Mouse (Mus musculus) liver, embryonic 15.5 days (tissue): ENCODE measurements around the gene Nf1. TPM values are rescaled to one million over a fixed set of nuclear protein-coding genes. Genes with fewer than 3 reads are reported as not detected.
A peak's percentile ranks its signal among the peaks of the same experiment; 100 is the strongest.

ENCODE experiments used
- ATAC-seq: fragments of 200-750 bp; cut with Nextera tagmentation; 2 replicates; pipeline ENCODE4 v1.8.0; 2017; ENCODE audit warnings: moderate number of reproducible peaks, mild to moderate bottlenecking, moderate library complexity; ENCODE audit not compliant: insufficient read depth
- H3K27ac ChIP-seq: fragments of 300-500 bp; sonication (generic); replicated peaks from 2 replicates; pipeline ENCODE4 v1.5.1; 2015; ENCODE audit warnings: mild to moderate bottlenecking, inconsistent platforms
- H3K27me3 ChIP-seq: fragments of 300-500 bp; sonication (generic); 2 replicates; pipeline ENCODE4 v1.6.1; 2015; ENCODE audit warnings: mild to moderate bottlenecking, inconsistent platforms
- H3K36me3 ChIP-seq: fragments of 300-500 bp; sonication (generic); replicated peaks from 2 replicates; pipeline ENCODE4 v1.6.1; 2015; ENCODE audit warnings: moderate library complexity, mild to moderate bottlenecking, inconsistent platforms
- H3K4me1 ChIP-seq: fragments of 300-500 bp; sonication (generic); replicated peaks from 2 replicates; pipeline ENCODE4 v1.6.1; 2015; ENCODE audit warnings: inconsistent platforms
- H3K4me2 ChIP-seq: fragments of 300-500 bp; sonication (generic); 2 replicates; pipeline ENCODE4 v1.6.1; 2015; ENCODE audit warnings: moderate library complexity, mild to moderate bottlenecking, inconsistent platforms
- H3K4me3 ChIP-seq: fragments of 300-500 bp; sonication (generic); replicated peaks from 2 replicates; pipeline ENCODE4 v1.5.1; 2015; ENCODE audit warnings: mild to moderate bottlenecking, inconsistent platforms
- H3K9ac ChIP-seq: fragments of 300-500 bp; sonication (generic); 2 replicates; pipeline ENCODE4 v1.6.1; 2015; ENCODE audit warnings: moderate library complexity, mild to moderate bottlenecking, inconsistent platforms
- H3K9me3 ChIP-seq: fragments of 300-500 bp; sonication (generic); replicated peaks from 2 replicates; pipeline ENCODE4 v1.6.1; 2016; ENCODE audit warnings: inconsistent platforms
- WGBS: fragments of 180-500 bp; shearing (Covaris S2); methylation state at CpG from one replicate; pipeline ENCODE4 v1.1.7; 2015; ENCODE audit warnings: mixed read lengths; ENCODE audit not compliant: insufficient replicate concordance; 5-methylcytosine and 5-hydroxymethylcytosine counted together
- polyA plus RNA-seq: library from polyadenylated mRNA; unstranded; fragments of >200 nt; fragmentation: Nextera tagmentation; extraction: Ambion mirVana; gene quantifications from 2 replicates; pipeline ENCODE4 v1.2.1, GENCODE M21; 2015

The Nf1 gene
- polyA plus RNA-seq, 1 experiment from 2014 or later: 1.0 TPM

- H3K36me3 ChIP-seq: no peaks in the 10 kb centered on the region
- 75% methylated on average over 6 of the region's 6 CpGs for WGBS
- H3K9ac ChIP-seq: no peak overlapping the region
- peak overlapping the region; percentile 33; the same call in 1 of the 2 replicates for H3K4me2 ChIP-seq
- H3K4me1 ChIP-seq: peaks cover 36% of the 10 kb centered on the region
- H3K9me3 ChIP-seq: no peaks in the 10 kb centered on the region
- H3K27ac ChIP-seq: 0 out of 2 replicates have a peak overlapping the region, but pooled peaks have one; percentile 59
- no peak for ATAC-seq
- H3K4me3 ChIP-seq: peak overlapping the region; percentile 21; the same call in 1 of the 2 replicates
- no peaks in the 10 kb centered on the region for H3K27me3 ChIP-seq
Measured at GRCm38 (mm10) chr11:79529226-79529625, 189.7 kb downstream of the Nf1 start.

- 70% methylated on average over 2 of the region's 2 CpGs for WGBS
- ATAC-seq: no peak
Measured at GRCm38 (mm10) chr11:79529736-79530135, 190.2 kb downstream of the Nf1 start.

GRCm38 (mm10) chr11:79530333-79530761 lies 190.9 kb downstream of the Nf1 start, which contains the start of the genes Evi2 and Evi2a:
Gene Evi2 (minus strand): TSS chr11:79530589.
Gene Evi2a (minus strand): TSS chr11:79530609.
- WGBS: 22% methylated on average over 7 of the region's 7 CpGs
- H3K36me3 ChIP-seq: no peaks in the 10 kb centered on the region
- no peaks in the 10 kb centered on the region for H3K27me3 ChIP-seq
- peaks cover 35% of the 10 kb centered on the region for H3K4me1 ChIP-seq
- no peaks in the 10 kb centered on the region for H3K9me3 ChIP-seq
- H3K27ac ChIP-seq: no peak within 1 kb of the TSS
- H3K4me3 ChIP-seq: peak within 1 kb of the TSS; percentile 24
- ATAC-seq: no peak
- H3K4me2 ChIP-seq: peak within 1 kb of the TSS; percentile 34
- H3K9ac ChIP-seq: no peak within 1 kb of the TSS

More at GRCm38 (mm10) chr11:79529736-79530135, 190.2 kb downstream of the Nf1 start:
- Histone ChIP-seq H3K27ac (no peak overlapping the region), H3K36me3 (no peaks in the 10 kb centered on the region), H3K27me3 (no peaks in the 10 kb centered on the region), H3K9me3 (no peaks in the 10 kb centered on the region), H3K9ac (no peak overlapping the region), H3K4me3 (peak overlapping the region; percentile 21), H3K4me2 (peak overlapping the region; percentile 33; the same call in 1 of the 2 replicates), H3K4me1 (peaks cover 38% of the 10 kb centered on the region)

- ATAC-seq: no peak
- H3K4me2 ChIP-seq: peak overlapping the region; percentile 34
- no peak overlapping the region for H3K9ac ChIP-seq
- no peaks in the 10 kb centered on the region for H3K27me3 ChIP-seq
- H3K9me3 ChIP-seq: no peaks in the 10 kb centered on the region
- H3K27ac ChIP-seq: no peak overlapping the region
- no peaks in the 10 kb centered on the region for H3K36me3 ChIP-seq
- H3K4me1 ChIP-seq: peaks cover 33% of the 10 kb centered on the region
- 0 out of 2 replicates have a peak overlapping the region, but pooled peaks have one; percentile 24 for H3K4me3 ChIP-seq
- WGBS: 26% methylated on average over 11 of the region's 11 CpGs
Measured at GRCm38 (mm10) chr11:79530774-79531173, 191.3 kb downstream of the Nf1 start.

GRCm38 (mm10) chr11:79531485-79531884 lies 192.0 kb downstream of the Nf1 start:
- Histone ChIP-seq H3K4me3 (no peak overlapping the region), H3K36me3 (no peaks in the 10 kb centered on the region), H3K4me2 (no peak overlapping the region), H3K27ac (no peak overlapping the region), H3K4me1 (peaks cover 33% of the 10 kb centered on the region), H3K27me3 (no peaks in the 10 kb centered on the region), H3K9me3 (no peaks in the 10 kb centered on the region), H3K9ac (no peak overlapping the region)
- 68% methylated on average over 4 of the region's 4 CpGs for WGBS
- ATAC-seq: no peak

- Histone ChIP-seq H3K9ac (no peak overlapping the region), H3K4me2 (no peak overlapping the region), H3K9me3 (no peaks in the 10 kb centered on the region), H3K36me3 (0 out of 2 replicates have a peak, but pooled peaks cover 3% of the 10 kb centered on the region), H3K4me3 (no peak overlapping the region), H3K27ac (no peak overlapping the region), H3K4me1 (peaks cover 21% of the 10 kb centered on the region), H3K27me3 (no peaks in the 10 kb centered on the region)
- ATAC-seq: no peak
- WGBS: 25% methylated on average over 6 of the region's 6 CpGs
Measured at GRCm38 (mm10) chr11:79533311-79533710, 193.8 kb downstream of the Nf1 start.

- Histone ChIP-seq H3K4me1 (peaks cover 21% of the 10 kb centered on the region), H3K9ac (no peak overlapping the region), H3K9me3 (no peaks in the 10 kb centered on the region), H3K27me3 (no peaks in the 10 kb centered on the region), H3K4me2 (no peak overlapping the region), H3K27ac (no peak overlapping the region), H3K4me3 (no peak overlapping the region), H3K36me3 (0 out of 2 replicates have a peak, but pooled peaks cover 3% of the 10 kb centered on the region)
- no peak for ATAC-seq
- WGBS: 63% methylated on average over 8 of the region's 8 CpGs
Measured at GRCm38 (mm10) chr11:79533950-79534690, 194.6 kb downstream of the Nf1 start.

GRCm38 (mm10) chr11:79535554-79535953 lies 196.1 kb downstream of the Nf1 start:
- WGBS: 22% methylated on average over 4 of the region's 4 CpGs
- H3K9ac ChIP-seq: no peak overlapping the region

GRCm38 (mm10) chr11:79536293-79536692 lies 196.8 kb downstream of the Nf1 start:
- Histone ChIP-seq H3K4me3 (no peak overlapping the region), H3K9me3 (no peaks in the 10 kb centered on the region), H3K9ac (no peak overlapping the region), H3K4me1 (peaks cover 14% of the 10 kb centered on the region), H3K36me3 (0 out of 2 replicates have a peak, but pooled peaks cover 3% of the 10 kb centered on the region), H3K4me2 (no peak overlapping the region), H3K27ac (no peak overlapping the region), H3K27me3 (no peaks in the 10 kb centered on the region)
- whole genome bisulfite sequencing: 42% methylated on average over 3 of the region's 3 CpGs
- no peak for ATAC-seq

More at GRCm38 (mm10) chr11:79535554-79535953, 196.1 kb downstream of the Nf1 start:
- Histone ChIP-seq H3K9me3 (no peaks in the 10 kb centered on the region), H3K4me3 (no peak overlapping the region), H3K4me1 (peaks cover 21% of the 10 kb centered on the region), H3K36me3 (0 out of 2 replicates have a peak, but pooled peaks cover 3% of the 10 kb centered on the region), H3K4me2 (no peak overlapping the region), H3K27me3 (no peaks in the 10 kb centered on the region), H3K27ac (no peak overlapping the region)
- ATAC-seq: no peak

- Histone ChIP-seq H3K9ac (no peak overlapping the region), H3K9me3 (no peaks in the 10 kb centered on the region), H3K4me2 (no peak overlapping the region), H3K36me3 (peaks cover 28% of the 10 kb centered on the region), H3K27ac (no peak overlapping the region), H3K4me1 (peaks cover 8% of the 10 kb centered on the region), H3K4me3 (no peak overlapping the region), H3K27me3 (no peaks in the 10 kb centered on the region)
- no peak for ATAC-seq
- WGBS: 6% methylated on average over 1 of the region's 1 CpGs
Measured at GRCm38 (mm10) chr11:79552622-79553021, 213.1 kb downstream of the Nf1 start.

GRCm38 (mm10) chr11:79560536-79560935 lies 221.0 kb downstream of the Nf1 start:
- Histone ChIP-seq H3K36me3 (peaks cover 19% of the 10 kb centered on the region), H3K4me1 (no peaks in the 10 kb centered on the region), H3K27ac (no peak overlapping the region), H3K4me2 (no peak overlapping the region), H3K27me3 (no peaks in the 10 kb centered on the region), H3K4me3 (no peak overlapping the region), H3K9me3 (no peaks in the 10 kb centered on the region), H3K9ac (no peak overlapping the region)
- no peak for ATAC-seq
- 72% methylated on average over 4 of the region's 4 CpGs for WGBS
